Mouse (Mus musculus): ENCODE data around the gene Ids. TPM values are rescaled to one million over a fixed set of nuclear protein-coding genes. Genes with fewer than 3 reads are reported as not detected.

Gene Ids
- polyA plus RNA-seq, 1 experiment from 2014 or later: 2.9 TPM

- Histone ChIP-seq H3K9ac (ENCODE audit: low read length) (no peak overlapping the region), H3K4me2 (ENCODE audit: low read depth, severe bottlenecking) (no peak overlapping the region; the same call in 1 of the 2 replicates), H3K4me3 (ENCODE audit: low read depth, low read length) (no peak overlapping the region), H3K9me3 (ENCODE audit: control insufficient read depth, low read length) (no peaks in the 10 kb centered on the region), H3K4me1 (ENCODE audit: control insufficient read depth, insufficient read depth, low read length) (no peaks in the 10 kb centered on the region), H3K27ac (replicated peaks; ENCODE audit: low read depth, low read length) (no peak overlapping the region), H3K27me3 (ENCODE audit: control insufficient read depth, insufficient read depth, low read length) (no peaks in the 10 kb centered on the region), H3K36me3 (ENCODE audit: control insufficient read depth, insufficient read depth, low read length) (no peaks in the 10 kb centered on the region)
- WGBS: 92% methylated on average over 5 of the region's 5 CpGs
- DNase-seq (ENCODE audit: low spot score) (no peak), ATAC-seq (ENCODE audit: insufficient number of reproducible peaks, low FRiP score, low TSS enrichment, low read depth) (no peak)
Measured at GRCm38 (mm10) chrX:70363446-70363845, 1.4 kb downstream of the Ids start.

- Histone ChIP-seq H3K4me1 (ENCODE audit: control insufficient read depth, insufficient read depth, low read length) (no peaks in the 10 kb centered on the region), H3K27me3 (ENCODE audit: control insufficient read depth, insufficient read depth, low read length) (no peaks in the 10 kb centered on the region), H3K9ac (ENCODE audit: low read length) (no peak overlapping the region), H3K36me3 (ENCODE audit: control insufficient read depth, insufficient read depth, low read length) (no peaks in the 10 kb centered on the region), H3K27ac (replicated peaks; ENCODE audit: low read depth, low read length) (no peak overlapping the region), H3K4me3 (ENCODE audit: low read depth, low read length) (no peak overlapping the region), H3K9me3 (ENCODE audit: control insufficient read depth, low read length) (no peaks in the 10 kb centered on the region), H3K4me2 (ENCODE audit: low read depth, severe bottlenecking) (no peak overlapping the region)
- DNase-seq (ENCODE audit: low spot score): no peak
- ATAC-seq (ENCODE audit: insufficient number of reproducible peaks, low FRiP score, low TSS enrichment, low read depth): no peak
- WGBS: 92% methylated on average over 7 of the region's 7 CpGs
Measured at GRCm38 (mm10) chrX:70362985-70363384, 1.9 kb downstream of the Ids start.

- H3K27ac ChIP-seq (replicated peaks; ENCODE audit: low read depth, low read length): no peak overlapping the region
- H3K4me1 ChIP-seq (ENCODE audit: control insufficient read depth, insufficient read depth, low read length): no peaks in the 10 kb centered on the region
- DNase-seq (ENCODE audit: low spot score) (peak; percentile 65), ATAC-seq (ENCODE audit: insufficient number of reproducible peaks, low FRiP score, low TSS enrichment, low read depth) (no peak)
- no peak overlapping the region for H3K9ac ChIP-seq (ENCODE audit: low read length)
- H3K36me3 ChIP-seq (ENCODE audit: control insufficient read depth, insufficient read depth, low read length): no peaks in the 10 kb centered on the region
- H3K9me3 ChIP-seq (ENCODE audit: control insufficient read depth, low read length): no peaks in the 10 kb centered on the region
- H3K4me2 ChIP-seq (ENCODE audit: low read depth, severe bottlenecking): no peak overlapping the region
- no peak overlapping the region for H3K4me3 ChIP-seq (ENCODE audit: low read depth, low read length)
- 26% methylated on average over 6 of the region's 6 CpGs for WGBS
- no peaks in the 10 kb centered on the region for H3K27me3 ChIP-seq (ENCODE audit: control insufficient read depth, insufficient read depth, low read length)
Measured at GRCm38 (mm10) chrX:70330202-70330843, 34.6 kb downstream of the Ids start.

- H3K27me3 ChIP-seq (ENCODE audit: control insufficient read depth, insufficient read depth, low read length): no peaks in the 10 kb centered on the region
- no peak overlapping the region for H3K4me3 ChIP-seq (ENCODE audit: low read depth, low read length)
- no peak overlapping the region for H3K9ac ChIP-seq (ENCODE audit: low read length)
- H3K27ac ChIP-seq (replicated peaks; ENCODE audit: low read depth, low read length): no peak overlapping the region
- no peaks in the 10 kb centered on the region for H3K4me1 ChIP-seq (ENCODE audit: control insufficient read depth, insufficient read depth, low read length)
- no peak for ATAC-seq (ENCODE audit: insufficient number of reproducible peaks, low FRiP score, low TSS enrichment, low read depth)
- H3K9me3 ChIP-seq (ENCODE audit: control insufficient read depth, low read length): no peaks in the 10 kb centered on the region
- 66% methylated on average over 2 of the region's 2 CpGs for WGBS
- no peak for DNase-seq (ENCODE audit: low spot score)
- H3K36me3 ChIP-seq (ENCODE audit: control insufficient read depth, insufficient read depth, low read length): no peaks in the 10 kb centered on the region
- no peak overlapping the region for H3K4me2 ChIP-seq (ENCODE audit: low read depth, severe bottlenecking)
Measured at GRCm38 (mm10) chrX:70328530-70329143, 36.2 kb downstream of the Ids start.

GRCm38 (mm10) chrX:70327656-70328055, 37.2 kb downstream of the Ids start:
- WGBS: 45% methylated on average over 1 of the region's 1 CpGs
- H3K36me3 ChIP-seq (ENCODE audit: control insufficient read depth, insufficient read depth, low read length): no peaks in the 10 kb centered on the region
- no peaks in the 10 kb centered on the region for H3K9me3 ChIP-seq (ENCODE audit: control insufficient read depth, low read length)
- H3K27me3 ChIP-seq (ENCODE audit: control insufficient read depth, insufficient read depth, low read length): no peaks in the 10 kb centered on the region
- H3K27ac ChIP-seq (replicated peaks; ENCODE audit: low read depth, low read length): no peak overlapping the region
- H3K4me1 ChIP-seq (ENCODE audit: control insufficient read depth, insufficient read depth, low read length): no peaks in the 10 kb centered on the region
- H3K4me2 ChIP-seq (ENCODE audit: low read depth, severe bottlenecking): no peak overlapping the region
- H3K9ac ChIP-seq (ENCODE audit: low read length): no peak overlapping the region
- no peak for ATAC-seq (ENCODE audit: insufficient number of reproducible peaks, low FRiP score, low TSS enrichment, low read depth)
- no peak for DNase-seq (ENCODE audit: low spot score)
- no peak overlapping the region for H3K4me3 ChIP-seq (ENCODE audit: low read depth, low read length)

- no peak overlapping the region for H3K4me2 ChIP-seq (ENCODE audit: low read depth, severe bottlenecking)
- H3K9me3 ChIP-seq (ENCODE audit: control insufficient read depth, low read length): no peaks in the 10 kb centered on the region
- H3K27me3 ChIP-seq (ENCODE audit: control insufficient read depth, insufficient read depth, low read length): no peaks in the 10 kb centered on the region
- peak; percentile 32 for DNase-seq (ENCODE audit: low spot score)
- peak; percentile 80 for ATAC-seq (ENCODE audit: insufficient number of reproducible peaks, low FRiP score, low TSS enrichment, low read depth)
- H3K9ac ChIP-seq (ENCODE audit: low read length): no peak overlapping the region
- no peak overlapping the region for H3K27ac ChIP-seq (replicated peaks; ENCODE audit: low read depth, low read length)
- no peaks in the 10 kb centered on the region for H3K36me3 ChIP-seq (ENCODE audit: control insufficient read depth, insufficient read depth, low read length)
- 21% methylated on average over 2 of the region's 2 CpGs for WGBS
- H3K4me1 ChIP-seq (ENCODE audit: control insufficient read depth, insufficient read depth, low read length): no peaks in the 10 kb centered on the region
- H3K4me3 ChIP-seq (ENCODE audit: low read depth, low read length): no peak overlapping the region
Measured at GRCm38 (mm10) chrX:70319254-70319653, 45.6 kb downstream of the Ids start.

- ATAC-seq (ENCODE audit: insufficient number of reproducible peaks, low FRiP score, low TSS enrichment, low read depth) (peak; percentile 67), DNase-seq (ENCODE audit: low spot score) (no peak)
- WGBS: 55% methylated on average over 3 of the region's 3 CpGs
- no peaks in the 10 kb centered on the region for H3K4me1 ChIP-seq (ENCODE audit: control insufficient read depth, insufficient read depth, low read length)
- H3K4me3 ChIP-seq (ENCODE audit: low read depth, low read length): no peak overlapping the region
- H3K27me3 ChIP-seq (ENCODE audit: control insufficient read depth, insufficient read depth, low read length): no peaks in the 10 kb centered on the region
- no peaks in the 10 kb centered on the region for H3K36me3 ChIP-seq (ENCODE audit: control insufficient read depth, insufficient read depth, low read length)
- H3K27ac ChIP-seq (replicated peaks; ENCODE audit: low read depth, low read length): no peak overlapping the region
- no peak overlapping the region for H3K9ac ChIP-seq (ENCODE audit: low read length)
- H3K9me3 ChIP-seq (ENCODE audit: control insufficient read depth, low read length): no peaks in the 10 kb centered on the region
- no peak overlapping the region for H3K4me2 ChIP-seq (ENCODE audit: low read depth, severe bottlenecking)
Measured at GRCm38 (mm10) chrX:70314949-70315641, 49.8 kb downstream of the Ids start.
